Mouse (Mus musculus) cerebellum, adult 8-10 months (tissue): ENCODE measurements around the gene Grm3.

Experiments used
- DNase-seq: peaks from one replicate; pipeline ENCODE4 v3.0.0; 2022

Gene Grm3

DNA sequence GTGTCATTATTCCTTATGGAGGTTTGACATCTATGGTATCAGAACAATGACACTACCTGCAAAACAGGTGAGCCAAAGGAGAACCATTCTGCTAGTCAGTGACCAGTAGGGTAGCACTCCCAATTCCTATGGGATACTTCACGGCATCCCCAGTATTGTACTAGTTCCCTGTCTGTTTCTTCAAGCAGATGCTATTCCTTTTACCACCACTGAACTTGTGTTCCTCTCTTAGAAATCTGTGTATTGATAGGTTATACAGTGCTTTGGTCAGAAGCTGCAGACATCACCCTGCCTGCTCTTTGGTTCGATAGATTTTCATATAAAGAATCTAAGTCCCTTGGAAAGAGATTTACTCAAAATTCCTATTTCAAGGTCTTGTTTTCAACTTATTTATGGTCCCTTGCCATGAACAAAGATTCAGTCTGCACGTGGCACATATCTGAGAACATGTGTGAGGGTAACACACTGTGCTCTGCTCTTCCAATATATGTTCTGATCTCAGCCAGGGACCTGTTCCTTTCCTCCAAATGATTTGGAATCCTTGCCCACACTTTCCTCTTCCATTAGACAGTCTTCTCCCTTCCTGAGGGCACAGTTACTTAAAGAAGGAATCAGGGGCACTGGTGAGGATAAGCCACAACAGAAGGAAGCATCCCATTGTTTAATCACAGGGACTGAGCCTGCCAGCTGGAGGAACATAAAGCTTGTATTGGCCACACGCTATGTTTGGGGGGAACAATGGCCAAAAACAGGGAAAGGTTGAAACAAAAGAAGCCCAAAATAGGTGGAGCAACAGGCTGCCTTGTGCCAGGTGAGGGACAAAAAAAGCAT is 102.5 kb downstream of the Grm3 start:
- DNase-seq = no peak

GRCm38 (mm10) chr5:9621417-9622067 is 103.4 kb downstream of the Grm3 start:
- DNase-seq = no peak

DNA sequence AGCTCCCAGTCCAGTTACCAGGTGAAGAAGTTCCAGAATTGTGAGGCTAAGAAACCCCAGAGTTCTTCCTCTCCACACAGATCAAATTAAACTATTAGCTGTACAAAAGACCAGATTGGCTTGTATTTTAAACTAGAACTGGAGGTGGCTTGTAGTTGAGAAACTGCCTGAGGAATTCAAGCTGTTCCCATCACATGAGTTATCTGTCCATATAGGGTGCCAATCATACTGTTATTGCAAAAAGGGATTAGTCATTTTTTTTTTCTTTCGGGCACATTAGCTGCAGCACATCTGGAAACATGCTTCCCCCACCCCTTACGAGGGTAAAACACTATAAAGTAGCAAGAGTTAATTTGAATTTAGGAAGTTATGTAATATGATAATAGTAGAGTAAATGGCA is 145.9 kb downstream of the Grm3 start:
- no peak for DNase-seq

GRCm38 (mm10) chr5:9578571-9578970 is 146.4 kb downstream of the Grm3 start:
- no peak for DNase-seq

DNA sequence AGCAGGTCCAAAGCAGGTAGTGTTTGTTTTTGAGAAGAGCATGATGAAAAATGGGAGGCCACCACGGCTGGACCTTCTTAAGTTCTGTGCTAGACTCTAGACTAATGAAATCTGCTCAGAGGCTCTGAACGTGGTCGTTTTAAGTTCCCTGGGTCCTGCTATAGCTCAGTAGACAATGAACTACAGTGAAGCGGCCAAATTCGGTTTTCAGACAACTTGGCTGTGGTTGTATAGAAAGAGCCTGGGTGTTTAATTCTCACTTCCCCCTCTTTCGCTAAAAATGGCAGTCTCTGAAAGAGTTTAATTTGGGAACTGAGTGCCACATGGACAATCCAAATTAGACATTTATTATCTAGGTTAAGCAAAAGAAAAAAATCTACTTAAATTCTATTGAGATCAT is 154.0 kb downstream of the Grm3 start:
- no peak for DNase-seq

DNA sequence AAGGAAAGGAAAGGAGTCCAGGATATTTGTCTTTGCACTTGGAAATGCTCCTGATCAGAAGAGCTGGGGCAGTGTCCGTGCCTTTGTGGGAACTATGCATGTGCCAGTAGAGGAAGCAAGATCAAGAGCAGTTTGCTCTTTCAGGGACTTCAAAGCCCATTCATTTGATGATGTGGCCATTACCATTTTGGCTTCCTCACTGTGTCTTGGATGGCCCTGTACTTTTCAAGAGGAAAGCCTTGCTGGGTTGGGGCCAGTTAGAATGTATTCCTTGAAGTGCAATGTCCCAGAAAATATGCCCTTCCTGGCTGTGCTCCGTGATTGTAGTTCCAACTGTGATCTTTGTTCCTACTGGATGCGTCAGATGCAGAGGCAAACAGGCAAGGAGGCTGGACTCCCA is 167.3 kb downstream of the Grm3 start:
- no peak for DNase-seq

GRCm38 (mm10) chr5:9540822-9541557 is 184.0 kb downstream of the Grm3 start:
- no peak for DNase-seq

DNA sequence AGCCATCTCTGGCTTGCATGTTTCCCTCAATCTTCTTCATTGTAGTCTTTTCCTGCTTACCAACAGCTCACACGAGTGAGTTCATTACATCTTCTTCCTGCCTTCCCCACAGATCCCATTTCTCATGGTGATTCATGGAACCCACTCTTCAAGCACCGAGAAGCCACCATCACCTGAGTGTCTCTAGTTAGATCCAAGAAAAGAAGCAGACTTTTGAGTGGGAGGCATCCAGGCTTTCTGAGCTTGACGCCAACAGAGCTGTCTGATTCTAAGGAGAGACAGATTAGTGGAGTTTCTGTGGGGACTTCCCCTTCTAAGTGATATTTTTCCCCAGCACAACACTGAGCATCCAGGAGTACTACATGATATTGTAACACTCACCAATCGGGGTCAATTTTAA is 199.5 kb downstream of the Grm3 start:
- no peak for DNase-seq

DNA sequence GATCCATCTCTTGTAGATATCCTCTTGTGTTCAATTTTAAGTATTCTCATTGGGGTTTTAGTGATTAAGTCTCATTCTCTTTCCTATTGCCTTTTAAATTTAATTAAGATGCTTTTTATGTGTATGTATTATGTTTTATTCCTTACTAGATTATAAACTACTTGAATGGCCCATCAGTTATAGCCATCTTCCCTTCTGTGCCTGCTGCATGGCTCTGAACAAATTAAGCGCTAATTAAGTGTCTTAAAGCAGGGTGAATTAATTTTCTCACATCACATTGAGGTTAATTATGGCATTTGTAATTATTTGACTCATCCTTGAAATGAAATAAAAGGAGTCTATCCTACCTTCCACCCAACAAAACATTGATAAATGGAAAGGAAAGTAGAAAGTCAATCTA is 213.9 kb downstream of the Grm3 start:
- DNase-seq = no peak

GRCm38 (mm10) chr5:9497235-9497634 is 227.7 kb downstream of the Grm3 start:
- DNase-seq = no peak

GRCm38 (mm10) chr5:9495456-9495855 is 229.5 kb downstream of the Grm3 start:
- DNase-seq = peak; percentile 16

DNA sequence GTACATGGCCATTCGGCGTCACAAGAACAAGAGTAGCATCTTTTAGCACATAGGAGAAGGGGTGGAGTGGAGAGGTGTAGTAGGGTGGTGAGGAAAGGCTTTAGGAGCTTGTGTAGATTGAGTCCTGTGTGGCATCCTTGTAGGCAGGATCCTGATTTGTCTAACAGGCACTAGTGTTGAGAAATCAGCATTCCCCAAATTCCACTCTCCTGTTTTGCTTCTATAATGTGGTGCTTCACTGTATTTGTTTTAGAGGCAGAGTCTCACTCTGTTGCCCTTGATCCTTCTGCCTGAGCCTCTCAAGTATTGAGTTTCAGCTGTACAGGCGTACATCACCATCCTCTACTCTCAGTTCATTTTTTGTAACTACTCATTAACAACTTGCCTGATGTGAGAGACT is 247.4 kb downstream of the Grm3 start:
- DNase-seq = no peak

DNA sequence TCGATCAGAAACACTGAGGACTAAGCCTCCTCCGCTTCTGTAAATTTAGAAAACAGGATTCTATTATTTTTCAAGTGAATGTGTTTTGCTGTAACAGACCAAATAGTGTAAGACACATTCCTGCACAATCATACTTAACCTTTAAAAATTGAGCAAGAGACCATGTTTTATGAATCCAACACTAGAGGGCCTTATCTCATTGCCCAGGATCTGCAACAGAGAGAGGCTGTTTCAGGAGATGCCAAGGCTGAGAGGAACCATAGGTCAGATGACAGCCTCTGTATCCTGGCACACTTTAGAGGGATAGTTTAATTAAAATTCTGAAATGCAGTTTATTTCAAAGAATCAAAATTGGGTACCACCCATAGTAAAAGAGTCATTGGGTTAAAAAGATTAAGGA is 271.7 kb downstream of the Grm3 start:
- no peak for DNase-seq

DNA sequence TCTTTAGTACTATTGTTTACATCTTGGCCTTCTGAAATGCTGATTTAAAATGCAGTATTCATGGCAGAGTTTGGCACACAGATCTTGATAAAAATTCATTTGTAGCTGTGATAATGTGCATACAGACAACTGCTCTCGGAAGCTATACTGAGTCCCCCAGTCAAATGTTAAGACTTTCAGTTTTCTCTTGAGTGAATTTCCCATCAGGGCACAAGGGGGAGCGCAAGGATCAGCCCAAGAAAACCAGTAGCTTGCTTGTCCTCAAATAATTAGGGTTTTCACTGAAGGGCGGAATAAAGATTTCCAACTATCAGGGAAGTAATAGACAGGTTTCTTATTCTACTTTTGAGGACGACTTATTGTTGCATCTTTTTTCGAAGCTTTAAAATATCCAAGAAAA is 275.4 kb downstream of the Grm3 start:
- DNase-seq = peak; percentile 61

GRCm38 (mm10) chr5:9448931-9449330 is 276.0 kb downstream of the Grm3 start:
- peak; percentile 58 for DNase-seq

- no peak for DNase-seq
Measured at GRCm38 (mm10) chr5:9446146-9446545, 278.8 kb downstream of the Grm3 start.
